Mouse (Mus musculus) adrenal gland, adult 2 months (tissue): ENCODE results near the gene Agbl2. TPM values are rescaled to one million over a fixed set of nuclear protein-coding genes. Genes with fewer than 3 reads are reported as not detected.

Experiments used
- DNase-seq: peaks from one replicate; pipeline ENCODE4 v3.0.0; 2021
- long read RNA-seq: library from polyadenylated mRNA; stranded (forward); transcript quantifications from one replicate; pipeline ENCODE4 v2.0.0, GENCODE M21; 2021
- polyA plus RNA-seq: library from polyadenylated mRNA; depleted of rRNA; stranded (reverse); fragments of >200 nt; gene quantifications from 2 replicates; pipeline ENCODE4 v1.2.3, GENCODE M21; 2012; rRNA removed
- total RNA-seq, 2 experiments: library from RNA; stranded (reverse); gene quantifications; 2 replicates each; pipeline ENCODE4 v1.2.3; 2021

The Agbl2 gene
- total RNA-seq, result 1 to 10 TPM; 1.1 to 1.3 TPM
- 0.51 and 0.58 TPM in 2 replicates for polyA plus RNA-seq
- long read RNA-seq, partial matches to known transcripts, result 0 of 2 reads
- long read RNA-seq, other reads (novel, unspliced or antisense), result 2 of 2 reads

DNA sequence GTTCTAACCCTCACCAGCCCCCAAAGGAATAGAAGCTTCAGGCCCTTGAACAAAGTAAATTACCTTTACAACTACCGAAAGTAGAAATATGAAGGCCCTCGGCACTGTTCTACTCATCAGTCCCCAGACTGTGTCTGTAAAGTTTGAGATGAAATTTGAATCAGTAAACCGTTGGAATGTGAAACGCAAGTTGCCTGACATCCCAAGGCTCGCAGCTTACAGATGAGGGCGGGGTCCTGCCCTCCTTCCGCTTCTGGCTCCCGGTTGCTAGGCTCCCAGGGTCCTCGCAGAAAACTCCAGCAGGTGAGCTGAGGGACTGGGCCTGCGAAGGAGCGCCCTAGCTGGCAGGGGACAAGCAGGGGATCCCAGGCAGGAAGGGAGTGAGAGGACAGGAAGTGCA is at the start of gene Agbl2:
Gene Agbl2, plus strand, starts transcription at position 270 of the 400 bp plus-strand sequence.
- DNase-seq, result peak; percentile 54

- DNase-seq, result peak; percentile 49
Measured at GRCm38 (mm10) chr2:90735326-90735725, 47.2 kb upstream of the Agbl2 start.

GRCm38 (mm10) chr2:90738801-90739200 is 43.7 kb upstream of the Agbl2 start:
- no peak for DNase-seq

DNA sequence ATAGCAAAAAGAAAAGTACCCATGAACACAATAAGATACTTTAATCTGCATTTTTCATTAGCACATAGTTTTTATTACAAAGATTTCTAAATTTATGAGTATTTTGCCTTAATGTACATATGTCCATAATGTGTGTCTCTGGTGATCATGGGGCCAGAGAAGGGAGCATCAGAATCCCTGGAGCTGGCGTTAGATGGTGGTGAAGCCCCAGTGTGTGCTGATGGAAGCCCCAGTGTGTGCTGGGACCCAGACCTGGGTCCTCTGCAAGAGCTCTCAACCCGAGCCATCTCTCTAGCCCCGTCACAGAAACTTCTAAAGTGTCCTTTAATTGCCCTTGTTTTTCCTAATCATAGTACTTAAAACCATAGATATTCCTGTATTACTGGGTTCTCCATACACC is 43.2 kb upstream of the Agbl2 start:
- DNase-seq, result no peak

- no peak for DNase-seq
Measured at GRCm38 (mm10) chr2:90739921-90740320, 42.6 kb upstream of the Agbl2 start.

DNA sequence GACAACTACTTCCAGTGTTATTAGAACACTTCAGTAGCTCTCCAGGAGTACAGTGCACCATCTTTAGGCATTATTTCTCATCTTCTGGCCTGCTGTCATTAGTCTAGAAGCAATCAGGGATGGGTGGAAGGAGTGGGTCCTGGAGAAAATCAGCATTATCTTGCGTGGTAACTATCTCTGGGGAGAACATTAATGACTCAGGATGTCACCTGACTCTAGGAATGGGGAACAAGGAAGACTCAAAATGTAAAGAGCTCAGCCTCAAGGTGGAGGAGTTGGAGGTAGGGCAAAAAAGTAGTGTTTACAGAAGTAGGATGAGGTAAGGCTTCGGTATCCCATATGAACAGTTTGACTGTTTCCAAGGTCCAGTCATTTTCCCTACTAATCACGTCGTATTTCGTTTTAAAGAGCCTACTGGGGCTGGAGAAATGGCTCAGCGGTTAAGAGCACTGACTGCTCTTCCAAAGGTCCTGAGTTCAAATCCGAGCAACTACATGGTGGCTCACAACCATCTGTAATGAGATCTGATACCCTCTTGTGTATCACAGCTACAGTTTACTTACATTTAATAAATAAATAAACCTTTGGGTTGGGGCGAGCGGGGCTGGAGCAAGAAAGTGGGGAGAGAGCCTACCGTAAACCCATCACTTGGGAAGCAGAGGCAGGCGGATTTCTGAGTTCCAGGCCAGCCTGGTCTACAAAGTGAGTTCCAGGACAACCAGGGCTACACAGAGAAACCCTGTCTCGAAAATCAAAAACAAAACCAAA is 38.1 kb upstream of the Agbl2 start:
- DNase-seq, result no peak

- peak; percentile 99 for DNase-seq
Measured at GRCm38 (mm10) chr2:90745053-90745678, 37.4 kb upstream of the Agbl2 start, which contains the start of gene Fnbp4. TSS of gene Fnbp4 (plus strand) at chr2:90745370.

- no peak for DNase-seq
Measured at GRCm38 (mm10) chr2:90745740-90746537, 36.6 kb upstream of the Agbl2 start.

DNA sequence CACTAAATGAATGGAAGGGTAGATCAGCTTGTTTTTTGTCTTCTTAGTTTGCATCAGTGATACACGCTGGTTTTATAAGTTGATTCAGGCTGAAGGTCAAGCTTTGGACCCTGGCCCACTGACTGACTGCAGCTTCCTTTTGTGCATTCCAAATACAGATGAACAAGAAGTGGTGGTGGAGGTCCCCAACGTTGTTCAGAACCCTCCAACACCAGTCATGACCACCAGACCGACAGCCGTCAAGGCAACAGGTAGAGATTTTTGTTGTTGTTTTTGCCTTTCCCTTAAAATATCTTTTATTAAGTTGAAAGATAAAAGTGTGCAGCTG is 36.0 kb upstream of the Agbl2 start:
- peak; percentile 37 for DNase-seq

DNA sequence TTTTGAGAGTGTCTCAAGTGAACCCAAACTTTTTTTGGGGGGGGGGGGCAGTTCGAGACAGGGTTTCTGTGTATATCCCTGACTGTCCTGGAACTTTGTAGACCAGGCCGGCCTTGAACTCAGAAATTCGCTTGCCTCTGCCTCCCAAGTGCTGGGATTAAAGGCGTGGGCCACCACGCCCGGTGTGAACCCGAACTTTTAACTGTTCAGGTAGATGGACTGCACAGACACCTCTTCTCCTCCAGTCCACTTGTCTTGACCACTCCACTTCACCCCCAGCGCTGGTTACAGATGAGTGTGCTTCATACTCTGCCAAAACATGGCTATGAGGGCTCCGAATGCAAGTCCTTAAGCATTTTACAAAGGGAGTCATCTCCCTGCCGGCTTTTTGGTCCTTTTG is 35.4 kb upstream of the Agbl2 start:
- DNase-seq, result no peak

DNA sequence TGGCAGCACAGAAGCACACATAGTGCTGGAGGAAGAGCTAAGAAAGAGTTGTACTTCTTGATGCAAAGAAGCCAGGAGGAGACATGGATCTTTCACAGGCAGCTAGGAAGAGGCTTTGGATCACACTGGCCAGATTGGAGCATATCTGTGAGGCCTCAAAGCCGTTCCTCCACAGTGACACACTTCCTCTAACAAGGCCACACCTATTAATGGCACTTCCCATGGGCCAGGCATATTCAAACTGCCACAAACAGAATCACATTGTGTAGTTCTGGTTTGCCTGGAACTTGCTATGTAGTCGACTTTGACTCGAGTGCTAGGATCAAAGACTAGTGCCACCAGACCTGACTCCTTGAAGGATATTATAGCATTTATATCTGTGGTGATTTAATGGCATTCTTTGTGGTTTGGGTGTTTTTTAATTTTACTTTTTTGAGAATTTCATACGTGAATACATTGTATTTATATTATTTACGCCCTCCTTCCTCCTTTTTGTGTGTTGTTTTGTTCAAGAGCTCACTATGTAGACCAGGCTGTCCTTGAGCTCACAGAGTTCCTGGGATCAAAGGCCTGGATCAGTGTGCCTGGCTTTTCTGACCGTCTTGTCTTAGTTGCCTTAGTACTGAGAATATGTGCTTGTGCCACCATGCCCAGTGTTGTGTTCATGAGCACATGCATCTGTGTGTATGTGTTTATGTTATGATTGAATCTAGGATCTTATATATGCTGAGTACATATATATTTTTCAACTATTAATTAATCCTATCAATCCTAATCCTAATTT is 32.7 kb upstream of the Agbl2 start:
- DNase-seq, result no peak

GRCm38 (mm10) chr2:90753565-90753964 is 29.0 kb upstream of the Agbl2 start:
- DNase-seq, result no peak

GRCm38 (mm10) chr2:90754188-90754587 is 28.3 kb upstream of the Agbl2 start:
- DNase-seq, result no peak

DNA sequence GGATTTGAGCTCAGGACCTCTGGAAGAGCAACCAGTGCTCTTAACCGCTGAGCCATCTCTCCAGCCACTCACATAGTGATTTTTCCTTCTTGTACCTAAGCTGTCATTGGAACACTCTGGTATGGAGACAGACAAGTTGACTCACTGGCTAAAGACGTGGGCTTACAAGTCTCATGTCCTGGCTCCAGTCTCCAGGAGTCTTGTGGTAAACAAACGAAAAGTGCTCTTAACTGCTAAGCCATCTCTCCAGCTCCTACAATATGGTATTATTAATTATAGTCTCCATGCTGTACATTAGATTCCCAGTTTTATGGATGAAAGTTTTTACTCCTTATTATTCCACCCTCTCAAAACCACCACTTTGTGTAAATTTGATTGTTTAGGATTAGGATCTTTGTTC is 17.4 kb upstream of the Agbl2 start:
- no peak for DNase-seq

DNA sequence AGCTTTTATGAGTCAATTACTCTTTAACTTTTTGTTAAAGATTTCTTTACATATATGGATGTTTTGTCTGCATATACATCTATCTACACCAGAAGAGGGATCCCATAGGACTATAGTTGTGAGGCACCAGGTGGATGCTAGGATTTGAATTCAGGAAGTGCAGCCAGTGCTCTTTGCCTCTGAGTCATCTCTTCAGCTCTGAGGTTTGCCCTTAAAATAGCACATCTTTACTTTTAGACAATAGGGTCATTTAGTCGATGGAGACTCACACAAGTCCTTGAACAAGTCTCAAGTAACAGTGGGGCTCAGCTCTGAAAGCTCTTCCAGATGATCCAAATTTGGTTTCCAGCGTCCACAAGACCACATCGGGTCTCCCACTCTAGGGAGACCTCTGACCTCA is 1.2 kb upstream of the Agbl2 start:
- DNase-seq, result no peak

GRCm38 (mm10) chr2:90781938-90782337 is 589 bp upstream of the Agbl2 start:
- no peak for DNase-seq

GRCm38 (mm10) chr2:90782901-90783486 is 467 bp downstream of the Agbl2 start:
- DNase-seq, result peak; percentile 41

DNA sequence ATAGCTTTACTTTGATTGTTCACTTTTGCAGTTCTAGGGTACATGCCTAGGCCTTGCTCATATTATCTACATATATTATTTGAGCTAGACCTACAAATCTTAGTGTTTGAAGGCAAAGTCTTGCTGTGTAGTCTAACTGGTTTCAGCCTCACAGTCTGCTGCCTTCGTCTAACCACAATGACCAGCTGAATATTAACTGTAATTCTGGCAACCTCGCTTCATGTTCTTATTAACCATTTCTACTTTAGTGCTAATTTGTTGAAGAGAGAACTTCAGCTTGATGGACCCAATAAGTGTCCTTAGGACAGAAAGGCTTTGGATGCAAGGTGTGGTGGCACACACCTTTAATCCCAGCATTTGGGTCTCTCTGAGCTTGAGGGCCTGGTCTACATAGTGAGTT is 5.6 kb downstream of the Agbl2 start:
- DNase-seq, result no peak

GRCm38 (mm10) chr2:90808241-90809126 is 26.0 kb downstream of the Agbl2 start:
- no peak for DNase-seq

GRCm38 (mm10) chr2:90810751-90811150 is 28.2 kb downstream of the Agbl2 start:
- DNase-seq, result no peak

GRCm38 (mm10) chr2:90815266-90815665 is 32.7 kb downstream of the Agbl2 start:
- no peak for DNase-seq
